Mouse (Mus musculus): ENCODE data around the gene Olfr311. TPM values are rescaled to one million over a fixed set of nuclear protein-coding genes. Genes with fewer than 3 reads are reported as not detected.

Gene Olfr311
- polyA plus RNA-seq (2015; fragmentation: Nextera tagmentation; extraction: Ambion mirVana), result not detected in 2 replicates

GRCm38 (mm10) chr11:58838951-58839350, at the start of gene Olfr311:
Gene Olfr311 (plus strand): TSS chr11:58839251.

GRCm38 (mm10) chr11:58801558-58802228, 37.4 kb upstream of the Olfr311 start, which contains the start of gene Fam183b:
Gene Fam183b (minus strand): TSS chr11:58801960.

DNA sequence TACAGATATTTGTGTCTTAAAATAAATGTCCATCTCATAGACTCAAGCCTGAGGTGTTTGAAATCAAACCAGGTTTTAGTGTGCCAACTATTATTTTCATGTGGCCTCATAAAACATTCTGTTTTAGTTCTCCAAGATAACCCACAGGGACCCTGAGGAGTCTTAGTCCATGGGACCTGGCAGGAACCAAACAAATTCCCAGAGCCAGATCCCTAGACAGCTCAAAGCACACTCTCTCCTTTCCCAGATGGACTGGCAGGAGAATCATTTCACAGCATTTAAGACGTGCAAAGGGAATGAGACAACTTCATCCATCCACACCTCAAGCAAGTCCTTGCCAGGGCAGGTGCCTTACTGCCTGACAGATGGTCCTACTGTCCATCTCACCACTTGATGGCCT, 24.4 kb upstream of the Olfr311 start, which contains the start of gene Olfr313:
Gene Olfr313, plus strand, starts transcription at position 301 of the 400 bp plus-strand sequence.

DNA sequence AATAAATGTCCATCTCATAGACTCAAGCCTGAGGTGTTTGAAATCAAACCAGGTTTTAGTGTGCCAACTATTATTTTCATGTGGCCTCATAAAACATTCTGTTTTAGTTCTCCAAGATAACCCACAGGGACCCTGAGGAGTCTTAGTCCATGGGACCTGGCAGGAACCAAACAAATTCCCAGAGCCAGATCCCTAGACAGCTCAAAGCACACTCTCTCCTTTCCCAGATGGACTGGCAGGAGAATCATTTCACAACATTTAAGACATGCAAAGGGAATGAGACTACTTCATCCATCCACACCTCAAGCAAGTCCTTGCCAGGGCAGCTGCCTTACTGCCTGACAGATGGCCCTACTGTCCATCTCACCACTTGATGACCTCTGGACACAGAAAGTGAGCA, 10.1 kb upstream of the Olfr311 start, which contains the start of gene Olfr312:
Gene Olfr312, plus strand, starts transcription at position 301 of the 400 bp plus-strand sequence.

GRCm38 (mm10) chr11:58846919-58847461, 7.9 kb downstream of the Olfr311 start, which contains the start of gene Gm12258:
Gene Gm12258 (plus strand): TSS chr11:58847158.

DNA sequence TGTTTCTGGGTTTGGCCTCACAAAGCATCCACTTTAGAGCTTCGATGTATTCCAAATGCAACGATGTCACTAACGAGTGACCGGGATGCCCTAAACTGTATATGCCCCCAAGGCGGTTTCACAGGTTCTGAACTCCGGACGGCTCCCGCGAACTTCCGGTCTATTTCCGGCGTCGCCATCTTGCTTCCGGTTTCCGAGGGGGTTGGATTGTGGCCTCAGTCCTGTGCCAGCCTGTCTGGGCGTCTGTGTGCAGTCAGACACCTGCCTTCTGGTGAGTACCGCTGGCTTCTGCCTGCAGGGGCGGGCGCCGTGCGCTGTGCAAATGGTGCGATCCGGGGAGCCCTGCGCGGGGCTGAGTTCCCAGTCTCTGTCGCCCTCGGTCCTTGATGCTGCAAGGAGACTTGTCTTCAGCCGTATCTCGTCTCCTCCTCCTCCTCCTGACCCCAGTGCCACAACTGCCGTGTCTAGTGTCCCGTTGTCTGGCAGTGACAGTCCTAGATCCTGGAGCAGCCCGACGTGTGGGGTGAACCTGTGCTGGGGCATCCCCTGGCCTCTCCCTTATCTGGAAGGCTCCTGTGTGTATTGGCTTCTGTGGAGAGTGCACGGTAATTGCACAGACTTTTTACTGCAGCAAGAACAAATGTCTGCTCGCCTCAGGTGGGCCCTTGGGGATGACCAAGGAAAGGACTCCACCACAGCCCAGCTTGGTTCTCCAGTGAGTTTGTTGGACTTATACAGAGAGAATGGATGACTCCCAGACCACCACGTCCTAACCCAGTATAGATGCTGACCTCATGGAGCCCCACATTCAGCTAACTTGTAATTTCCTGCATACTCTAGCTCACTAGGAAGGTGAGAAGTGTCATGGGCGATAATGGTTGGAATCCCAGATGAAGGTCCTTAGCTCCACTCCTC, 28.2 kb downstream of the Olfr311 start, which contains the start of gene 2810021J22Rik:
Gene 2810021J22Rik, plus strand, starts transcription at position 178 of the 915 bp plus-strand sequence.

Other genes with a start within 250 kb of the Olfr311 start
- gene Olfr324, start 244.1 kb upstream of the Olfr311 start, polyA plus RNA-seq (2015; fragmentation: Nextera tagmentation; extraction: Ambion mirVana), result not detected in 2 replicates
- 0.14 and 0.19 TPM in 2 replicates for gene 2210407C18Rik, start 223.2 kb upstream of the Olfr311 start, polyA plus RNA-seq (2015; fragmentation: Nextera tagmentation; extraction: Ambion mirVana)
- gene Olfr323, start 208.8 kb upstream of the Olfr311 start, polyA plus RNA-seq (2015; fragmentation: Nextera tagmentation; extraction: Ambion mirVana), result not detected in 2 replicates
- gene Trim58, start 198.8 kb upstream of the Olfr311 start, polyA plus RNA-seq (2015; fragmentation: Nextera tagmentation; extraction: Ambion mirVana), result 12.8 and 13.1 TPM in 2 replicates
- gene Olfr322, start 180.5 kb upstream of the Olfr311 start, polyA plus RNA-seq (2015; fragmentation: Nextera tagmentation; extraction: Ambion mirVana), result 0.04 TPM in 2 replicates
- gene Olfr320, start 158.2 kb upstream of the Olfr311 start, polyA plus RNA-seq (2015; fragmentation: Nextera tagmentation; extraction: Ambion mirVana), result not detected in 2 replicates
- gene Olfr319, start 140.1 kb upstream of the Olfr311 start, polyA plus RNA-seq (2015; fragmentation: Nextera tagmentation; extraction: Ambion mirVana), result not detected in 2 replicates
- not detected in 2 replicates for gene Olfr318, start 115.2 kb upstream of the Olfr311 start, polyA plus RNA-seq (2015; fragmentation: Nextera tagmentation; extraction: Ambion mirVana)
- gene Olfr317, start 100.0 kb upstream of the Olfr311 start, polyA plus RNA-seq (2015; fragmentation: Nextera tagmentation; extraction: Ambion mirVana), result not detected in 2 replicates
- gene Olfr316, start 86.5 kb upstream of the Olfr311 start, polyA plus RNA-seq (2015; fragmentation: Nextera tagmentation; extraction: Ambion mirVana), result not detected in 2 replicates
- gene Olfr315, start 66.1 kb upstream of the Olfr311 start, polyA plus RNA-seq (2015; fragmentation: Nextera tagmentation; extraction: Ambion mirVana), result not detected in 2 replicates
- gene Olfr314, start 56.3 kb upstream of the Olfr311 start, polyA plus RNA-seq (2015; fragmentation: Nextera tagmentation; extraction: Ambion mirVana), result not detected in 2 replicates
- not detected in 2 replicates for gene Fam183b, start 37.3 kb upstream of the Olfr311 start, polyA plus RNA-seq (2015; fragmentation: Nextera tagmentation; extraction: Ambion mirVana)
- gene Olfr313, start 24.3 kb upstream of the Olfr311 start, polyA plus RNA-seq (2015; fragmentation: Nextera tagmentation; extraction: Ambion mirVana), result not detected in 2 replicates
- not detected in 2 replicates for gene Olfr312, start 10.0 kb upstream of the Olfr311 start, polyA plus RNA-seq (2015; fragmentation: Nextera tagmentation; extraction: Ambion mirVana)
- gene Gm12258, start 7.9 kb downstream of the Olfr311 start, polyA plus RNA-seq (2015; fragmentation: Nextera tagmentation; extraction: Ambion mirVana), result 2.7 and 3.0 TPM in 2 replicates
- 2.2 and 4.1 TPM in 2 replicates for gene 2810021J22Rik, start 28.0 kb downstream of the Olfr311 start, polyA plus RNA-seq (2015; fragmentation: Nextera tagmentation; extraction: Ambion mirVana)
- gene Zfp39, start 65.0 kb downstream of the Olfr311 start, polyA plus RNA-seq (2015; fragmentation: Nextera tagmentation; extraction: Ambion mirVana), result 6.0 and 6.6 TPM in 2 replicates
- 22.2 and 26.7 TPM in 2 replicates for gene Btnl10, start 78.7 kb downstream of the Olfr311 start, polyA plus RNA-seq (2015; fragmentation: Nextera tagmentation; extraction: Ambion mirVana)
- gene Rnf187, start 99.7 kb downstream of the Olfr311 start, polyA plus RNA-seq (2015; fragmentation: Nextera tagmentation; extraction: Ambion mirVana), result 175 TPM in 2 replicates
- gene Hist3h2ba, start 109.7 kb downstream of the Olfr311 start, polyA plus RNA-seq (2015; fragmentation: Nextera tagmentation; extraction: Ambion mirVana), result 14.6 and 17.4 TPM in 2 replicates
- gene Hist3h2a, start 115.4 kb downstream of the Olfr311 start, polyA plus RNA-seq (2015; fragmentation: Nextera tagmentation; extraction: Ambion mirVana), result 26.0 and 27.0 TPM in 2 replicates
- gene Trim17, start 115.4 kb downstream of the Olfr311 start, polyA plus RNA-seq (2015; fragmentation: Nextera tagmentation; extraction: Ambion mirVana), result 0.08 and 0.17 TPM in 2 replicates
- gene Trim11, start 138.8 kb downstream of the Olfr311 start, polyA plus RNA-seq (2015; fragmentation: Nextera tagmentation; extraction: Ambion mirVana), result 14.6 and 17.4 TPM in 2 replicates